ENCODE assay signal across 8 mouse cellular contexts in the genomic region with DNA sequence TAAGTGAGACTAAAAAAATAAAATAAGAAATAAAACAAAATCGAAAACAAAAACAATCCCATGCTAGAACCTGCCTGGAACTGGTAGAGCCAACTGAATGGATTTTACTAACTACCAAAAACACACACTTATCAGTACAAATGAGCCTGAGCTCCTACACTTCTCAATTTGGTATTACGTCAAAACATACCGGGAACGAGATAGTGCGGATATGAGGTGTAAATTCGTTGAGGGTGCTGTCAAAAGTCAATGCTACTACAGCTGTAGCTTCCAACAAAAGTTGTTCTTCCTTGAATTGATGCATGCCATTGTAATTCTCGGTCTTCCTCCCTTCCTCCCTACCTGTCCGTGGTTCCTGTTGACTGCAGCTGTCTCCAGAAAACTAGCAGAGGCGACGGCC. TPM values are rescaled to one million over a fixed set of nuclear protein-coding genes. Genes with fewer than 3 reads are reported as not detected.
DNase-seq lines count a peak whose midpoint lies in the region; ATAC-seq and TF ChIP-seq lines count a peak whose summit lies in the region.

No protein-coding gene starts in this region.

- intact Hi-C loops in left cerebral cortex, adult 2 months (cut with DNase I) = loop anchor here (1.0 to 5.0 kb wide), 3 partner anchors 31 to 102 kb away; partner anchors contain the start of gene Dcaf1

- no peaks in the 10 kb centered on the region for H3K9me3 ChIP-seq in embryonic facial prominence, embryonic 15.5 days (replicated peaks)
- no peaks in the 10 kb centered on the region for H3K9me3 ChIP-seq in limb, embryonic 11.5 days (ENCODE audit: control insufficient read depth, low read length)
- H3K9me3 ChIP-seq in neural tube, embryonic 12.5 days = no peaks in the 10 kb centered on the region

- peak overlapping the region; percentile 92 for H3K27ac ChIP-seq in left cerebral cortex, adult 2 months
- H3K27ac ChIP-seq in embryonic facial prominence, embryonic 15.5 days (replicated peaks) = peak overlapping the region; percentile 91; the same call in 1 of the 2 replicates
- no peak overlapping the region for H3K27ac ChIP-seq in limb, embryonic 11.5 days (replicated peaks; ENCODE audit: low read depth, low read length)
- no peak overlapping the region for H3K27ac ChIP-seq in neural tube, embryonic 12.5 days

- TF ChIP-seq CTCF in left cerebral cortex, adult 2 months (IDR thresholded peaks at IDR 0.05) = no peak

- 13% methylated on average over 10 of the region's 10 CpGs for WGBS in embryonic facial prominence, embryonic 15.5 days
- 23% methylated on average over 10 of the region's 10 CpGs for WGBS in limb, embryonic 11.5 days
- 24% methylated on average over 10 of the region's 10 CpGs for WGBS in neural tube, embryonic 12.5 days

- H3K4me1 ChIP-seq in embryonic facial prominence, embryonic 15.5 days = peaks cover 12% of the 10 kb centered on the region
- peaks cover 3% of the 10 kb centered on the region; the same call in 1 of the 2 replicates for H3K4me1 ChIP-seq in limb, embryonic 11.5 days (ENCODE audit: control insufficient read depth, insufficient read depth, low read length)
- peaks cover 8% of the 10 kb centered on the region for H3K4me1 ChIP-seq in neural tube, embryonic 12.5 days

- peak overlapping the region; percentile 95 for H3K4me3 ChIP-seq in left cerebral cortex, adult 2 months
- peak overlapping the region; percentile 100 for H3K4me3 ChIP-seq in embryonic facial prominence, embryonic 15.5 days (replicated peaks)
- peak overlapping the region; percentile 79 for H3K4me3 ChIP-seq in limb, embryonic 11.5 days (ENCODE audit: low read depth, low read length)
- H3K4me3 ChIP-seq in neural tube, embryonic 12.5 days = peak overlapping the region; percentile 99

- peak overlapping the region; percentile 100 for H3K9ac ChIP-seq in embryonic facial prominence, embryonic 15.5 days
- H3K9ac ChIP-seq in limb, embryonic 11.5 days (ENCODE audit: low read length) = peak overlapping the region; percentile 13
- H3K9ac ChIP-seq in neural tube, embryonic 12.5 days = peak overlapping the region; percentile 99; the same call in 1 of the 2 replicates

- H3K36me3 ChIP-seq in embryonic facial prominence, embryonic 15.5 days = no peaks in the 10 kb centered on the region
- no peaks in the 10 kb centered on the region for H3K36me3 ChIP-seq in limb, embryonic 11.5 days (ENCODE audit: control insufficient read depth, insufficient read depth, low read length)
- no peaks in the 10 kb centered on the region for H3K36me3 ChIP-seq in neural tube, embryonic 12.5 days

- peak overlapping the region; percentile 81 for H3K4me2 ChIP-seq in embryonic facial prominence, embryonic 15.5 days (replicated peaks)
- H3K4me2 ChIP-seq in limb, embryonic 11.5 days (ENCODE audit: low read depth, severe bottlenecking) = peak overlapping the region; percentile 36; the same call in 1 of the 2 replicates
- peak overlapping the region; percentile 82 for H3K4me2 ChIP-seq in neural tube, embryonic 12.5 days (replicated peaks)

- H3K27me3 ChIP-seq in embryonic facial prominence, embryonic 15.5 days = no peaks in the 10 kb centered on the region
- H3K27me3 ChIP-seq in limb, embryonic 11.5 days (ENCODE audit: control insufficient read depth, insufficient read depth, low read length) = no peaks in the 10 kb centered on the region
- H3K27me3 ChIP-seq in neural tube, embryonic 12.5 days (replicated peaks) = no peaks in the 10 kb centered on the region

- DNase-seq in left cerebral cortex, adult 2 months (ENCODE audit: extremely low spot score in 1 of 2, low spot score in 2 of 2) = no peak
- DNase-seq in left cerebral cortex, adult 9 months (ENCODE audit: low spot score in 2 of 2) = no peak
- no peak for DNase-seq in limb, embryonic 11.5 days (ENCODE audit: low spot score)
- DNase-seq in adrenal gland, postnatal 4 days (ENCODE audit: low spot score in 2 of 2) = no peak
- no peak for DNase-seq in layer of hippocampus, postnatal 14 days (ENCODE audit: low spot score in 2 of 2)
- DNase-seq in urinary bladder, adult 2 months (ENCODE audit: low spot score) = no peak

- ATAC-seq in embryonic facial prominence, embryonic 15.5 days (ENCODE audit: insufficient number of reproducible peaks, low FRiP score, low TSS enrichment, low read depth) = no peak
- no peak for ATAC-seq in limb, embryonic 11.5 days (ENCODE audit: insufficient number of reproducible peaks, low FRiP score, low TSS enrichment, low read depth)
- peak; percentile 22; the same call in 1 of the 2 replicates for ATAC-seq in neural tube, embryonic 12.5 days (ENCODE audit: low FRiP score, low read depth)

RNA-seq across cellular contexts. Expression of gene Rad54l2, which starts 0.4 kb away (rescaled TPM):
- total RNA-seq in left cerebral cortex, adult 2 months (2021) = 10 to 100 TPM; 17.6 to 18.0 TPM
- 6.5 and 6.9 TPM in 2 replicates for polyA plus RNA-seq in embryonic facial prominence, embryonic 15.5 days (2015; fragmentation: Nextera tagmentation; extraction: Ambion mirVana)
- 7.5 and 7.7 TPM in 2 replicates for polyA plus RNA-seq in limb, embryonic 11.5 days (2014; fragmentation: Nextera tagmentation; extraction: Ambion mirVana)
- 9.6 and 12.3 TPM in 2 replicates for polyA plus RNA-seq in neural tube, embryonic 12.5 days (2016; fragmentation: Nextera tagmentation; extraction: Ambion mirVana)
- total RNA-seq in adrenal gland, postnatal 4 days (2021) = 10 to 100 TPM; 27.5 to 27.8 TPM
- total RNA-seq in layer of hippocampus, postnatal 14 days (2021) = 10 to 100 TPM; 18.7 to 20.5 TPM
- 4.3 and 6.8 TPM in 2 replicates for polyA plus RNA-seq in urinary bladder, adult 2 months (2012; rRNA removed)

RNA-seq across cellular contexts. Expression of gene Dcaf1, which starts 32.3 kb away (rescaled TPM):
- total RNA-seq in left cerebral cortex, adult 2 months (2021) = 10 to 100 TPM; 31.7 to 38.1 TPM
- 18.1 and 22.4 TPM in 2 replicates for polyA plus RNA-seq in embryonic facial prominence, embryonic 15.5 days (2015; fragmentation: Nextera tagmentation; extraction: Ambion mirVana)
- polyA plus RNA-seq in limb, embryonic 11.5 days (2014; fragmentation: Nextera tagmentation; extraction: Ambion mirVana) = 32.9 and 33.6 TPM in 2 replicates
- polyA plus RNA-seq in neural tube, embryonic 12.5 days (2016; fragmentation: Nextera tagmentation; extraction: Ambion mirVana) = 22.3 and 24.0 TPM in 2 replicates
- total RNA-seq in adrenal gland, postnatal 4 days (2021) = 10 to 100 TPM; 34.1 to 39.8 TPM
- 10 to 100 TPM; 20.8 to 27.4 TPM for total RNA-seq in layer of hippocampus, postnatal 14 days (2021)
- 19.8 and 23.5 TPM in 2 replicates for polyA plus RNA-seq in urinary bladder, adult 2 months (2012; rRNA removed)

Comparison
In these comparisons a context has a peak if more than half of its experiments do, and no peak if none do; other contexts are left out.
1. H3K27ac ChIP-seq: peak in left cerebral cortex, adult 2 months (single experiment) and embryonic facial prominence, embryonic 15.5 days (single experiment); none in limb, embryonic 11.5 days (single experiment) and neural tube, embryonic 12.5 days (single experiment).
2. H3K9ac ChIP-seq: peak in every context shown above with its lines; median percentile 100 in embryonic facial prominence, embryonic 15.5 days; 99 in neural tube, embryonic 12.5 days; 13 in limb, embryonic 11.5 days.
3. Peak in every context shown above with its lines, with median percentiles within 50 percentile points of each other: H3K4me3 ChIP-seq and H3K4me2 ChIP-seq.